Mouse (Mus musculus) kidney, adult 11 months (tissue): Measurements from ENCODE around the gene Tbr1.

Experiments used
- DNase-seq: peaks from one replicate; pipeline ENCODE4 v3.0.0; 2022

The Tbr1 gene

GRCm38 (mm10) chr2:61812536-61812935 is 9.8 kb downstream of the Tbr1 start:
- DNase-seq: no peak

DNA sequence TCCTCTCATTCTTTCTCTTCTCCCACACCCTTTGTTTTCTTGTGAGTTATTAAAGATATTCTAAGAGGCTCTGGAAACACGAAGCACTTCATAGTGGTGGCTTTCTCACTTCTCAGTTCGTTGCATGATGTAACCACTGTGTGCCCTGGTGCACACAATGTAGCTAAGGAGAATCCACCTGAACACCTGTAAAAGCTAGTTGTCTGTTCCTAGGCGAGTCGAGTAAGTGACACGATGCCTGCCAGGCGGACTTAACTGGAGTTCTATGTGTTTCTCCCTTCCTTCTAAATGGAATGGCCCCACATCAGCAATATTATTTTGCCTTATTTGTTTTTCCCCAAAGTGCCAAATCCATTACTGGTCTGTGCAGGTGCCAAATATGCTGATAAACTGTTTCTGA is 10.4 kb downstream of the Tbr1 start:
- no peak for DNase-seq

GRCm38 (mm10) chr2:61813521-61813920 is 10.8 kb downstream of the Tbr1 start:
- DNase-seq: no peak

GRCm38 (mm10) chr2:61814548-61815473 is 12.1 kb downstream of the Tbr1 start:
- DNase-seq: no peak

DNA sequence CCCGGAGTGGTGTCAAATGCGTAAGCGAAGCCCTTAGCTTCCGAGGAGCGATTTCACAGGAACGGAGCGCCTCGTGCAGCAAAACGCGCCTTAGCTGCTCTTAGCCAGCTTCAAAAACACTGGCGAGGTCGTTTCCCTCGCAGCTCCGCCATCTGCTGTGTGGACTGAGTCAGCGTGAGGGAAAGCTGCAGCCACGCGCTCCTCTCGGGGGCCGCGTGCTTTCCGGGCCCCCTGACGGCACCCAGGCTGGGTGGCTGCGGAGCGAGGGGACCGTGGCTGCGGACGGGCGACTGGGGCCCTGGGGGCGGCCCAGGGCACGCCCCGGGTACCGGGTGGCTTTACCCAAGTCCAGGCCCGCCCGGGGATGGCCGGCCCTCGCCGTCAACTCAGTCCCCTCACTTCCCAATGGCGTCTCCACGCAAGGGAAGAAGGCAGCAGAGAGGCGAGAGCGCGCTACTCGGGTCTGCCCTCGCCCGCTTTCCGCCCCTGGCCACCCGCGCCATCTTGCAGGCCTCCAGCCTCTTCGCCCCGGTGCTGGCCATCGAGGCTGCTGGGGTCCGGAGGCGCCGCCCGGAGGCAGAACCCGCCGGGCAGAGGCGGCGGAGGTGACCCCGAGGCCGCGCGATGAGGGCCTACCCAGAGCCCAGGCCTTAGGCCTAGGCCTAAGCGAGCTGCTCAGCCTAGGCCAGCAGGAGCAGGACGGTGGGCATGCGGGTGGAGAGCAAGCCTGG is 13.0 kb downstream of the Tbr1 start:
- DNase-seq: no peak

DNA sequence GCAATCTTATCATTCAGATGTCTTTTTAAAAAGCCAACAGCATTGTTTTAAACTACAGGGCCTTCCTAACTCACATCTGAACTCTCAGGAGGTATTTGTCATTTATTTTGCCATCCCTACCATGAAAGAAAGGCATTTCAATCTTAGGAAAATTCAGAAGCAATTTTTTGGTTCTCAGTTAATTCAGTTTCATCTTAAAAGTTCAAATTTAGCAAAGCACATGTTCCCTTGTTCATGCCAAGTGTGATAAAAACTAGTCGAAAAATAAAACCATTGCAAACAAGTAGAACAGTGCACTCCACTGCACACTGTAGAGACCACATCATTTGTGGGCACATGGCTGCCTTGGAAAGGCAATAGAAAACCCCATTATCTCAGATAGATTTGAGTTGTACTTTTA is 15.5 kb downstream of the Tbr1 start:
- no peak for DNase-seq

- no peak for DNase-seq
Observed at GRCm38 (mm10) chr2:61820203-61820602, 17.5 kb downstream of the Tbr1 start.

DNA sequence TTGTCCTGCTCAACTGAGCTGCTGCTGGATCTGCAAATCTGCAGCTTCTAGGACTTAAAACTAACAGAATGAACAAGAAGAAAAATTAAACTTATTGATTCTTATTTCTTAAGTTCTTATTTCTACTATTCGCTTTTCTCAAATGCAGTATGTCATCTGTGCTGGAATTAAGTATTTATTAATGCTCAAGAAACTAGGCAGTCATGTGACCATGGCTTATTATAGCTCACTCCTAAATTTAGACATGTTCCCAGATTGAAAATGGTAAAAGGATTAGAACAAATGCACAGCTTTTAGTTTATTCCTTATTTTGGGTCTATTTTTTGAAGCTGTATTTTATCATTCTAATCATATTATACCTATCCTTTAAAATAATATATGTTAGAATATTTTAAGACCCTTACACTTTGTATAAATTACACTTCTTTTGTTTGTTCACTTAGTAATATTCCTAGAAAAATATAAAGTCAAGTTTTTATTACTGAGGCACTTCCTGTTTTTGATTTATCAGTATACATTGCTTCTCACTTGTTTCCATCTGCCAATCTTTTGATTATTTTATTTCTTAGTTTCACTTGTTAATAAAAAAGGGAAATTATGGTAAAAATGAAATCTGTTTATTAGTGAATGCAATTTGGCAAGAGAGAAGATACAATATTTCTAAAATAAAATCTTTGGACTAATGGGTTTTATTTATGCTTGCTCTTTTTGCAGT is 20.9 kb downstream of the Tbr1 start:
- DNase-seq: no peak

GRCm38 (mm10) chr2:61837243-61837806 is 34.6 kb downstream of the Tbr1 start:
- DNase-seq: no peak
